Mouse (Mus musculus) adrenal gland, postnatal 14 days (tissue): ENCODE data around the gene Olig1. TPM values are rescaled to one million over a fixed set of nuclear protein-coding genes. Genes with fewer than 3 reads are reported as not detected.
"Not testable (repeated sequence)": the region's sequence is repeated elsewhere in the genome, so short reads cannot be mapped to it uniquely, and the experiment has no call there.

ENCODE experiments used
- DNase-seq: peaks from one replicate; pipeline ENCODE4 v3.0.0; 2021; ENCODE audit warnings: mixed read lengths
- total RNA-seq: library from RNA; stranded (reverse); gene quantifications from 2 replicates; pipeline ENCODE4 v1.2.3, GENCODE M21; 2021

The Olig1 gene
- total RNA-seq, 1 experiment from 2014 or later: 1.1 TPM

DNA sequence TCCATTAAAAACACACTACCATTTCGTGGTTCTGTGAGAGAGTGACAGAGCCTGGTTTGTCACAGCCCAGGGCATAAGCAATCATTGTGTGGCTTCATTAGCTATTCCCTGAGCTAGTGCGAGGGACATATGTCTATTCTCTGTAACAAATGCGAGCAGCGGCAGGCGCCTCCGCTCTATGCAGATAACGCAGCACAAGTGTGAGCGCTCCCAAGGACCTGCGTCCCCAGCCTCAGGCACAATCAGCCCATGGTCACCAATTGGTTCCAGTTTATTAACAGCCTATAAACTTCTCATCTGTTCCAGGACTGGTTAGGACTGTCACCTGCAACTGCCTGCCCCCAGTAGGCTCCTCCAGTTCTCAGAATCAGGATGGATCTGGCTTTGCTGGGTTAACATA is 23.3 kb upstream of the Olig1 start:
- peak; percentile 1 for DNase-seq

DNA sequence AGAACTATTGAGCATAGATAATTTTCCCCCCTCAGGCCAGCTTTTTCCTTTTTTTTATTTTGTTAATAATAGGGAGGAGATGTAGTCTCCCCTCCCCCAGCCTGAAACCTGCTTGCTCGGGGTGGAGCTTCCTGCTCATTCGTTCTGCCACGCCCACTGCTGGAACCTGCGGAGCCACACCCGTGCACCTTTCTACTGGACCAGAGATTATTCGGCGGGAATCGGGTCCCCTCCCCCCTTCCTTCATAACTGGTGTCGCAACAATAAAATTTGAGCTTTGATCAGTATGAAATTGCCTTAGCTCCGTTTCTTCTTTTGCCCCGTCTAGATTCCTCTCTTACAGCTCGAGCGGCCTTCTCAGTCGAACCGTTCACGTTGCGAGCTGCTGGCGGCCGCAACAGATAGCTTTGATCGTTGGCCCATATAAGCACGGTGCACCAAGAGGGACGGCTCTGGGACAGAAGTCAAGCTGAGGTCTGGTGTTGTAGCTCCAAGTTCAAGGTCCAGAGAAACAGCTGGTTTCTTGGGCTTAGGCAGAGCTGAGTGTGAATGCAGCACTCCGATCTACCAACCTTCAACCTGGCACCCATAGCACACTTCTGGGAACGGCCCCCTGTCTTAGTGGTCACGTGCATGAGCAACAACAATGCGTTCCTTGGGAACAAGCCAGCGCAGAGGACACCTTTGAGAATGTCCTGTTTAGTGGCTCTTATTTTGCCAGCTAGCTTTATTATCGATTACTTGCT is 14.0 kb upstream of the Olig1 start:
- DNase-seq: not testable (repeated sequence)

DNA sequence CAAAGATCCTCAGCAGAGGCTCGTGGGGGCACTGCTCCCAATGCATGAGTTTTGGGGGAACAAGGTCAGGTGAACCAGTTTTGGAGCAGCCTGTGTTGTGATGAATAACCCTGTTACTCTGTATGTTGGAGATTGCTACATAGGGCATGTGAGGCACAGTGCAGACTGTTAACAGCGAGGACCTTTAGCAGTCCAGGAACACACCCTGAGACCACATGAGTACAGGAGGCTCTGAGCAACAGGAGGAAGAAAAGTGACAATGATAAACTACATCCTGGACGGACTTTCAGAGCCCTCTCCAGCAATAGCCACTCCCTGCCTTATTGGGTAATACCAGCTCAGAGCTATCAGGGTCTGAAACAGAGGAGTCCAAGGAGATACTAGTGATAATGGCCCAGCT is 10.6 kb upstream of the Olig1 start:
- DNase-seq: no peak

DNA sequence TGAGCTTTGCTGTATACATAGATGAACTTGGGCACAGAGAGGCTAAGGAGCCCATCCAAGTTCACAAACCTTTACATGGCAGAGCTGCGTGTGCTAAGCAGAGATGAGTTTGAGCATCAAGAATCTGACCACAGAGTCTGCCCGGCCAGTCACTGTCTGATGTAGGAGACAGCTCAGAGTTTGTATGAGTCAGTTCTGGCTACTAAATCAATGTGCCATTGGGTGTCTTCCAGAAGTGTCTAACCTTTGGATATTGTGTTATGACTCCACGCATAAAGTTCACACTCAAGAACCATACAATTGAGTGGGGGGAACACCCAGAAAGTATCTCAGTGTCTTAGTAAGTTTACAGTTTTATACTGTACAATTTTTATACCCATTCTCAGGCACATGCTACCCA is 8.7 kb upstream of the Olig1 start:
- DNase-seq: no peak

DNA sequence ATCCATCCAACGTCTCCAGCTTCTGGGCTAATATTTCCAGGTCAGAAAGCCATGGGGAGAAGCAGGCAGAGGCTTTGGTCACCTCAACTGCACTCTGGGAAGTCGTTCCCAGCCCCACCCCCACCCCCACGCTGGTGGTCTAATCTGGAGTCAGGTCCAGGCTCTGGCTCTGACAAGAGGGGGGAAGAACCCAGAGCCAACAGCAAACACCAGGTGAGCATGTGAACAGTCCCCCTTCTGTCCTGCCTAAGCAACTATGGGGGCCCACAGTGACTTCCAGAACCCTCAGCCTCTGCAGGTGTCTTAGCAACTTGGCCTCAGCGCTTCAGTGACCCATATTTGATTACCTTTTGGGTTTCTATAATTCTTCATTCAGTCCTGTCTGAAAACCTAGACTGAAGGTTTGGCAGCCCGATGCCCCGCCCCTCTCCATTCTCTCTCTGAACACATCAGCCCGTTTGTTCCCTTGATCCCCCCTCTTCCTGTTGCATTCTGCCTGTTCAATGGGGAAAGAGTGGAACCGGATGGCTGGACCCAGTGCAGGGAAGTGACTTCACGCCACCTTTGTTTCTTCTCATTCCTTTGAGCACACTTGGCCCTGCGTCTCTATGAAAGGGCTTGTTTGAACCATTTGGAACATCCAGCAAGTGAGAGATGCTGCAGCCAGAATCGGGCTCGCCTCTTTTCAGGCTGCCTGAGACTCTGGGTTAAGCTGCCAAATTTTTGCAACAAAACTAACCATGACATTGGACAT is 6.9 kb upstream of the Olig1 start:
- no peak for DNase-seq

DNA sequence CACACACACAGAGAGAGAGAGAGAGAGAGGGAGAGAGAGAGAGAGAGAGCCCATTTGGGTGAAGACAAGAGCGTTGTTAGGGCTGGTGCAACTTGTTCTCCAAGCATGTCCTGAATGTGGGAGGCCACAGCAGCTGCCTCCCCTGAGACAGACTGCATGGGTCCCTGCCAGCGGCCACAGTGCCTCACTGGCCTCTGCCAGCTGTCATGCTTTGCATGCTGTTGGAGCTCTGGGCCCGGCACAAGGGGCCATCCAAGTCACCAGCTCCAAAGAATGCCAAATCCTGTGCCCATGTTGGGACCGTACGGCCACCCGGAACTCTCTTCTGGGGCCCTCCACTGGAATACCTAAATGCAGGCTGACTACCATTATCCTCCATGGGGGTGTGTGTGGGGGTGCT is 3.6 kb upstream of the Olig1 start:
- DNase-seq: peak; percentile 81

DNA sequence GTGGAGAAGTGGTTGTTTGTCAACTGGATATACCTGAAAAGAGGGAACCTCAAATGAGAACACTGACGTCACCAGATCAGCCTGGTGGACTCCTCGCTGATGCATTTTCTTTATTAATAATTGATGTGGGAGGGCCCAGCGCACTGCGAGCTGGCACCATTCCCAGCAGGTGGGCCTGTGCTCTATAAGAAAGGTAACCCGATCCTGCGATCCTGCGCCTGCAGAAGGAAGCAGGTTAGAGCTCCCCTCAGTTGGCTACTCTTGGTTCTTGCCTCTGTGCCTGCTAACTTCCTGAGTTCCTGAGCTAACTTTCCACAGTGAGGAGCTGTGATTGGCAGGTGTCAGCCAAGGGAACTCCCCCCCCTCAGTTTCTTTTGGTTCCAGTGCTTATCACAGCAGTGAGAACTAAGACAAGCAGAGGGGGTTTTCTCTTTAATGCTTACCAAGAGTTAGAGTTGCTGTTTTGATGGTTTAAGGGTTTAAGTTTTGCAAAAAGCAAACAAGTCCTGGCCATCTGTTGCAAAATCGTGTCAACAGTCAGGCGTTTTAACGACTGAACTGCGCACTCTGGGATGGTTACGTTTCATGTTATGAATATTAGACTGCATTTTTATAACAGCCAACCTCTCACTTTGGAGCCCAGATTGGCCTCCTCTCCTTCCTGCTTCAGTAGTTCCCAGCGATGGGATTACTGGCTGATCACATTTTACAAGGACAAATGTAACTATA is 684 bp upstream of the Olig1 start:
- DNase-seq: no peak

DNA sequence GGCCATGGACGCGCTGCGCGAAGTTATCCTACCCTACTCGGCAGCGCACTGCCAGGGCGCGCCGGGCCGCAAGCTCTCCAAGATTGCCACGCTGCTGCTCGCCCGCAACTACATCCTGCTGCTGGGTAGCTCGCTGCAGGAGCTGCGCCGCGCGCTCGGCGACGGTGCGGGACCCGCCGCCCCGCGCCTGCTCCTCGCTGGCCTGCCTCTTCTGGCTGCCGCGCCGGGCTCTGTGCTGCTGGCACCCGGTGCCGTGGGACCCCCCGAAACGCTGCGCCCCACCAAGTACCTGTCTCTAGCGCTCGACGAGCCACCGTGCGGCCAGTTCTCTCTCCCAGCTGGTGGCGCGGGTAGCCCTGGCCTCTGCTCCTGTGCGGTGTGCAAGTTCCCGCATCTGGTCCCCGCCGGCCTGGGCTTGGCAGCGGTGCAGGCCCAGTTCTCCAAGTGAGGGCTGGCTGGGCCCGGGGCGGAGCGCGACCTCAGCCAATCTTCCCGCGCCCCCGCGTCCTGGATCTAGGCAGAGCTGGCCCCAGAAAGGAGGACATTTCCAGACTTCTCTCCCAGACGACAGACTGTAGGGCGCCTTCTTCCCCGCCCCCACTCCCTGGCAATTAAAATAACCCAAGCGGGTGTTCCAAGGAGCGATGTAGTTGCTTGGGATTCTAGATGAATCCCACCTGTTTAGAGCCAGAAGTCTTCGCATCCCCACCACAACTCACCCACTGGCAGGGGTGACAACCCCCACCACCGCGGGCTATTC is 820 bp downstream of the Olig1 start:
- DNase-seq: no peak

DNA sequence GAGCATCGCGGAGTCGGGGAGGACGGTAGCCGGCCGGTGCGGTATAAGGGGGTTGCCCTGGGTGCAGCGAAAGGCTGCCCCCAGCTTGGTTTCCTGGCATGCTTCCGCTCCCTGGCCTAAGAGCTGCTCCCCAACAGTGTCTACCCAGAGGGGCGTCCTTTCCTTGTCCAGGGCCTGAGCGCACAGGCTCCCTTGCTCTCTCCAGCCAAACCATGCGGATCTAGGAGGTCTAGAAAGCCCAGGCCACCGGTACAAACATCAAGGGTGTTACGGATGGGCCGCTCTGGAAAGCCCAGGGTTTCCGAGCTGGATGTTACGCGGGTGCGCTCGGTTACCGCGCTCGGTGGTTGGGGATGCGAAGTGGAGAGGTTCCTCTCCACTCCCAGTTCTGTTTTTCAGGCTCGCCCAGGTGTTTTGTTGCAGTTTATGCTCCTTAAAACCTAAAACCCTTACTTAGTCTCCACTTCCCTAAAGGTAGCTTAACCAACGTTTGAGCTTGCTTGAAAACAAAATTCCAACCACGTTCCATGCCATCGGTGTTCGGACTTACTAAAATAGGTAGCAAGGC is 1.5 kb downstream of the Olig1 start:
- no peak for DNase-seq

DNA sequence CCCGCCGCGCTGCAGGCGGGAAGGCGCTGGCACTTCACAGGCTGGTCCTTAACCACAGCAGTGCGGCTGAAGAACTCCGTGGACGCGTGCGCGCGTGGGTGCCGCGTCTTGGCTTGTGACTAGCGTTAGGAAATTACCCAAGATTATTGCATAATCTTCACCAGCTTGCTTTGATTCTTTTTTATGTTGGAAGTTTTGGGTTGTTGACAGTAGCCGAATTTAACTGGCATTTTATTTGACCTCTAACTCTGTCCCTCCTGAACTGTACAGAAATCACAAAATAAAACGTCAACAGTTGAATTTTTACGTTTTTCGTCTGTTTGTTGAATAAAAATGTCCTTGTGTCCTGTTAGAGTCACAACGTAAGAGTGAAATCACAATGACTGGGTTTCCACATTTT is 2.1 kb downstream of the Olig1 start:
- DNase-seq: peak; percentile 27

DNA sequence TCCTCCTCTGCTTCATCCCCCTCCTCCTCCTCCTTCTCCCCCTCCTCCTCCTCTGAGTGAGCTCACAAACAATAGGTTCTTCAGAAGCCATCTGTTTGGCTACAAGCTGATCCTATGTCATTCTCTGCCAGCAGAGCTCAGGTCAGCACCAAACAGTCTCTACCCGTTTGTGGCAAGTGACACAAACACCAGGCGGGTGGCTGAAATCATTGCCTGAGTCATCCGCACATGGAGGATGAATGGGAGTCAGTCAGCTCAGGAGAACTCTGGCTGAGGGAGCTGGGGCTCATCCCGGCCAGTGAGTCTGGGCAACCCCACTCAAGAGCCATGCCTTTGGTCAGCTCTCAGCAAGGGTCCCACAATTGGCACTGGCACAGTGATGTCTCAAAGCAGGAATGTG is 10.9 kb downstream of the Olig1 start:
- no peak for DNase-seq

DNA sequence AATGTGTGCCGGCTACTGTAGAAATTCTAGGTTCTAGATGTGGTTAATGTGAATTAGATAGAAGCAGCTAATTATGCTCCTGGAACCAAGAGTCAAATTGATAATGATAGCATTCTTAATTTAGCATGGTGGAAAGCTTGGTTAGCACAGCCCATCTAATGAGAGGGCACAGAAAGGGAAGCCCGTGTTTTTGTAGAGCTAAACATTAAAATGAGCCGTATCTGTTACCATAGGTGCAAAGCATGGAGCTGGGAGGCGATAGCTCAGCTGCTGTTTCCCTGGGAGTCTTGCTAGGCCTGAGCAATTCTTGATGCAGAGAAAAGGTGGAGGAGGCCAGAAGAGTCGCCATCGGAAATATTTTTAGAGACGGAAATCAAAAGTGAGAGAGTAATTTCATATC is 22.5 kb downstream of the Olig1 start:
- no peak for DNase-seq

DNA sequence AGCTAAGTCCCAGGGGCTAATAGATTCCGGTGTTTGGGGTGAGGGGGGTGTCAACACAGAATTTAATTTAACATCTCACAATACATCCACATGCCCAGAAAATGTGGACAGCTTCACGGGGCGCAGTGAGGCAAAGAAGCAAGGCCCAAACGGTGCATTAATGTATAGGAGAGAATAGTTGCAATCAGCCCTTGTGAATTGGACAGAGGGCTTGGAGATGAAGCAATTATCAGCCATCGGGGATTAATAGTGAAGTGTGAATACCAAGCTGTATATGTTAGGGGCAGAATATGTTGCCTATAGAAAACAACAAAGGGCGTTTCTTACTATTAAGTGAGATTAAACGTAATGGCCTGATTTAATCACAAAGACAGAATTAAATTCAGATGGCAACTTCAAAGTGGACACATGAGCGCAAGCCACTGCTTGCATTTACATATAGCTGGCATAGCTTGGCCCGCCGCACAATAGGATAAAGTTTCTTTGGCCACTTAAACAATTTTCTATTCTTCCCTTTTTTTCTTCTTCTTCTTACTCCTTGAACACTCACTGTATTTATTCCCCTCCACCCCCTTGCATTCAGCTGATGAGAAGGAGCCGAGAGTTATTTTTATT is 23.3 kb downstream of the Olig1 start:
- DNase-seq: no peak

DNA sequence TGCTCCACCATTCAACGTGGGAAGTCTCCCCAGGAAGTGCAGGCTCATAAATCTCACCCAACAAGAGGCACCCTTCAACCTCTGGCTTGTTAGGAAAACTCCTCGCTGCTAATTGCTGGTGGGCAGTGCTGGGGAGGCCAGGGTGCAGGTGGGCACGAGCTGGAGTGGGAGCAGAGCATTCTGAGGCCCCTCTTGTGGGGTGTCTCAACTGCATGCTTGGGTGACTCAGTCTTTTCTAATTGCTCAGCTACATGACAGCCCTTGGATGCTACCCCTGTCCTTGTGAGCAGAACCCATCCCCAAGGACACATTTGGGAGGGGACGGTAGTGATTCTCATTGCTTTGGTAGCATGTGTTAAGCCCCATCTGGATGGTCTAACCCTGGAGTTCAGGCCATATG is 28.2 kb downstream of the Olig1 start:
- peak; percentile 25 for DNase-seq

DNA sequence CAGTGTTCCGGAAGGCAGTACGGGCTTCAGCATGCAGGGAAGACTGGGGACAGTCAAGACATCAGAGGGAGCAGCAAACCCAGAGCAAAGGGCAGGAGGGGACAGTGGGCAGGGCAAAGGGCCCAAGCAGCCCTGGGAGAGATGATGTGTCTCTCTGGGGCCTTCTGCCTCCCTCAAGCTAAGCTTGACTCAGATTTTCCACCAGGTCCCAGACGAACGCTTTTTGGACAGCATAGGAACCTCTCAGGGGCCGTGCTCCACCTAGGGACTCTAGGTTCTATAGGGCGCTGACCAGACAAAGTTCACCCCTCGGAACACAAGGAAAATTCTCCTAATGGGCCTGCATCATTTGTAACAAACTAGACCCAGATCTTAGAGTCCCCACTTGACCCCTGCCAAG is 29.8 kb downstream of the Olig1 start:
- no peak for DNase-seq

DNA sequence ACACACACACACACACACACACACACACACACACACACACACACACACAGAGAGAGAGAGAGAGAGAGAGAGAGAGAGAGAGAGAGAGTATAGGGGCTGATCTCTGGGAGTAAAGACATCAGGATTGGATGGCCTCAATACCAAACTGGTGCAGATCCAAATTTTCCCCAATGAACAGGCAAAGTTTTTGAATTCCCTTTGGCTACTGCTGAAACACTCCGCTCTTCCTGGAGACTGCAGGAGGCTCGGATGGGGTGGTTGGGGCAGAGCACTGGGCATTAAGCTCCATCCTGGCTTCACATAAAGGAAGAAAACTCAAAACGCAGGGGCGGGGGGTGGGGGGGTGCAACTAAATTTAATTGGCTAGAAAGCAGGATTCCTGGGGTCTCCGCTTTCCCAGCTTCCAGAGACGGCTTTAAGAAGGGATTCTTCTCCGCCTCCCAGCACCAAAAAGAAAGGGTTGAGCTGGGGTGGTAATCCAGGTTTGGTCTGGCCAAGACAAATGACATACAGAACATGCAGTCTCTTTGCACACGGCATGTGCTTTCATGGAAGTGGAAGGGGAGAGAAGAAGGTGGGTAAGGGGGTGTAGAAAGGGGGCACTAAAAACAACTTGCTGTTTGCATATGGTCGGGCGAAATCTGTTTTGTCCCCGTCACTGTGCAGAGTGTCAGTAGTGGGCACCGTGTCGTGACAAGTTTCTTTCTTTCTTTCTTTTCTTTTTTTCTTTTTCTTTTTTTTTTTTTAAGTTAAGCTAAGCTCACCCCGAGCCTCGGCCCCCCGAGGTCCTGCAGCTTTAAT is 31.3 kb downstream of the Olig1 start:
- no peak for DNase-seq

DNA sequence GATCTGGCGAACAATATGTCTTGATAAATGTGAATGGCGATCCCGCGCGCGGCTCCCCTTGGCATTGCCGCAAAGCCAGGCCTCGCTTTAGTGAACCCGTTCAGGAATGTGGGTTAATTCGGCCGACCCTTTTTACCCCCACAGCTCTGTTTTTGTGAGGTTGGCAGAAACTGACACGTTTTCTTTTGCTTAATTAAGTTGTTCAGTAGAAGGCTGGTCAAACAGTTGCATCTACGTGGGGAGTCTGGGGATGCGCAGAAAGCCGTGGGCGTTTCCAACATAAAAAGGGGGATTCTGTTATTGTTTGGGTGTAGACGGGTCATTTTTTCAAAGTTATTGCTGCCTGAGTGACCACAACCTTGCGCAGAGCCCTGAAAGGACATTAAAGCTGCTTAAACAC is 31.9 kb downstream of the Olig1 start:
- no peak for DNase-seq

DNA sequence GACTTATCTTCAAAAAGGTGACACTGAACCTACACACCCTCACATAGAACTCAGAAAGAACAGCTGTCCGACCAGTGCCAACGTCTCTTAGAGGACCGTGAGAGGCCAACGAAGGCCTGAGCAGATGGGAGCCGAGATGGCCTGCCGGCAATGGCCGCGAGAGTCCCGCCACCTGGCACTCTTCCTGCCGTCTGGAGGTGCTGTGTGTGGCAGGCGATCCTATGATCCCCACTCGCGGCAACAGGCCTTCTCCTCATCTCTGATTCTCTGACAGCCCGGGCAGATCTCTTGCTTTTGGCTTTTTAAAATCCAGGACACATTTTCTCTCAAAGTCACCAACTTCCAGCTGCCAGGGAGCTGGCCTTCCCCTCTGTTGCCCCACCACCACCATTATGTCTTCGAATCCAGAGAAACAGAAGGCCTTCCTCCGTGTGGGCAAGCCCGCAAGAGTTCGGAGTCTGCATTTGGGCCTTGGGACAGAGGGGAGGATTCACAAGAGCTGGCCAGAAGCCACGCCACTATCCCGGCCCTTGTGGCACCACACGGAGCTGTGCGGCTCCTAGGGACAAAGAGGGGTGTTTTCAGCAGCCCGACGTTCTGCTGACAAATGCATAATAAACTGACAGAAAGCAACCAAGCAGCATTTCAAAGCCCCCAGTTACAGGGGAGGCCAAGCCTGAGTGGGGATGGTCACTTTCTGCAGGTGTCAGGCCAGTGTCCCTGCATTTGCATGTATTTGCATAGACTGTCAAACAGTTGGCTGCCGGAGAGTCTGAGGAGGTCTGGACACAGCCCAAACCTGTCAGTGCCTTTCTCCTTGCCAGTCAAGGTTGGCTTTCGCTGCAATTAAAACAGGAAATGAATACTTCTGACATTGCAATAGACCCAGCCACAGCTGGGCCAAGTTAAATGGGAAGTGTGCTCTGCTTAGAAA is 34.5 kb downstream of the Olig1 start:
- DNase-seq: peak; percentile 75

DNA sequence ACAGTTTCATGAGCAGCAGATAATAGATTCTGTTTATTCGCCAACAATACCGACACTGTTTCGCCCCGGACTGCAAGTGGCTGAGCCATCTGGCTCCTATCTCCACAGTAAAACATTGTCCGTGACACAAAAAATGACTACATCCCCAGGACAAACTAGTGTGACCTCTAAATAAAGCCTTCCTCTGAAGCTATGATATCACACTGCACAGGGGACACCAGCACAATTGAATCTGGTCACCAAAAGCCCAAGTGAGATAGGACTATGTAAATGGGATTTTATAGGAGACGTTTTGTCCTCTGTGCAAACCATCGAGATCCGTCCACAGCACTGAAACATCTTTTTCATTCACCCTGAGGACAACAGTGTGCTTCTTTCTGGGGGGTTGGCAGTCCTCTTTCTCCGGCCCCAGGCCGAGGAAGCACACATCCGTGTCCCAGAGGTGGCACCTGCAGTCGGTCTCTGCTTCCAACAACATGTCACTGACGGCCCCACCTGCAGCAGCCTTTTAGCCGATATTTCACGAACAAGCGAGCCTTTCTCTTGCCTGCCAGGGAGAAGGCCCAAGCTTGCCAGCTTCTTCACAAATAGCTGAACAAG is 36.0 kb downstream of the Olig1 start:
- no peak for DNase-seq
